Mouse (Mus musculus): Measurements from ENCODE around the gene Tmem259. TPM values are rescaled to one million over a fixed set of nuclear protein-coding genes. Genes with fewer than 3 reads are reported as not detected.

Gene Tmem259
- polyA plus RNA-seq, 1 experiment from 2014 or later, result 20.3 TPM

GRCm38 (mm10) chr10:79933145-79933679 is 50.9 kb downstream of the Tmem259 start:
- Histone ChIP-seq H3K4me3 (ENCODE audit: control insufficient read depth in 1 of 2, insufficient read depth in 1 of 2, low read depth in 1 of 2, low read length in 2 of 2) (no peak overlapping the region), H3K9ac (ENCODE audit: low read length) (peak overlapping the region; percentile 13; the same call in 1 of the 2 replicates), H3K36me3 (ENCODE audit: control insufficient read depth, insufficient read depth, low read length) (peaks cover 41% of the 10 kb centered on the region), H3K4me1 (ENCODE audit: control insufficient read depth in 2 of 2, insufficient read depth in 2 of 2, low read length in 2 of 2) (peaks cover 44 to 74% of the 10 kb centered on the region in 2 experiments), H3K27ac (replicated peaks in 1 of 2; ENCODE audit: control insufficient read depth in 1 of 2, insufficient read depth in 1 of 2, low read depth in 2 of 2, low read length in 2 of 2) (peak overlapping the region; percentile 6 to 31; a peak in 2 of 4 replicates), H3K9me3 (ENCODE audit: control insufficient read depth, low read length) (no peaks in the 10 kb centered on the region), H3K27me3 (ENCODE audit: control insufficient read depth, insufficient read depth, low read length) (no peaks in the 10 kb centered on the region), H3K4me2 (ENCODE audit: low read length) (no peak overlapping the region)
- ATAC-seq (ENCODE audit: insufficient number of reproducible peaks, insufficient read depth, low FRiP score, low read depth), result no peak
- 50% methylated on average over 9 of the region's 9 CpGs for WGBS

DNA sequence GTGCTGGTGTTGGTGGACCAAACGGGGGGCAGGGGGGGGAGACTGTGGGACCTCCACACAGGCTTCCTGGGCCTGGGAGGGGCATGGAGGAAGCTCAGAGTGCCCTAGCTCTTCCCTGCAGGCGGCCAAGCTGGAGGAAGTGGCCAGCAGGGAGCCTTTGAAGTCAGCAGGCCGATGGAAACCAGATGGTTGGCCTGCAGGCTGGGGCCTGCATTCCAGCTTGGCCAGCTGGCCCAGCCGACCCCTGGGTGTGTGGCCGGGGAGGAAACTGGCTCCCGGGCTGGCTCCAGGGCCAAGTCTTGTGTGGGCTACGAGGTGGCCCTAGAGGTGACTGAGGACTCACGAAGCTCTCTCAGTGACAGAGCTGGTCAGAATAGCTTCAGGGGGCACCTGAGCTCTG is 51.4 kb downstream of the Tmem259 start:
- Histone ChIP-seq H3K4me1 (ENCODE audit: control insufficient read depth in 2 of 2, insufficient read depth in 2 of 2, low read length in 2 of 2) (peaks cover 44 to 70% of the 10 kb centered on the region in 2 experiments), H3K36me3 (ENCODE audit: control insufficient read depth, insufficient read depth, low read length) (peaks cover 37% of the 10 kb centered on the region), H3K9me3 (ENCODE audit: control insufficient read depth, low read length) (no peaks in the 10 kb centered on the region), H3K4me3 (ENCODE audit: control insufficient read depth in 1 of 2, insufficient read depth in 1 of 2, low read depth in 1 of 2, low read length in 2 of 2) (no peak overlapping the region), H3K9ac (ENCODE audit: low read length) (peak overlapping the region; percentile 13; the same call in 1 of the 2 replicates), H3K27me3 (ENCODE audit: control insufficient read depth, insufficient read depth, low read length) (no peaks in the 10 kb centered on the region), H3K27ac (replicated peaks in 1 of 2; ENCODE audit: control insufficient read depth in 1 of 2, insufficient read depth in 1 of 2, low read depth in 2 of 2, low read length in 2 of 2) (peak overlapping the region; percentile 6 to 31; a peak in 2 of 4 replicates), H3K4me2 (ENCODE audit: low read length) (no peak overlapping the region)
- 10% methylated on average over 8 of the region's 8 CpGs for WGBS
- no peak for ATAC-seq (ENCODE audit: insufficient number of reproducible peaks, insufficient read depth, low FRiP score, low read depth)

DNA sequence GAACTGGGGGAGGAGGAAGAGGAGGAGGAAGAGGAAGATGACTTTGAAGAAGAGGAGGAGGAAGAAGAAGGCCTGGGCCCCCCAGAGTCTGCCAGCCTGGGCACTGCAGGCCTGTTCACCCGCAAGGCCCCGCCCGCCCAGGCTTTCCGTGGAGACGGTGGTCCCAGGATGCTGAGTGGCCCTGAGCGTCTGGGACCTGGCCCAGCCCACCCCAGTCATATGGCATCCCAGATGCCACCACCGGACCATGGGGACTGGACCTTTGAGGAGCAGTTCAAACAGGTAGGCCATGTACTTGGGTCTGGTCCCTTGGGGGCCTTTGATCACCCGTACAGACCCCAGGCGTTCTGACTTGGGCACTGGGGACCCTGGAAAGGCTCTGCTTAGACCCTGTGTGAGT is 52.3 kb downstream of the Tmem259 start:
- peaks cover 37 to 60% of the 10 kb centered on the region in 2 experiments for H3K4me1 ChIP-seq (ENCODE audit: control insufficient read depth in 2 of 2, insufficient read depth in 2 of 2, low read length in 2 of 2)
- H3K27me3 ChIP-seq (ENCODE audit: control insufficient read depth, insufficient read depth, low read length), result no peaks in the 10 kb centered on the region
- no peak for ATAC-seq (ENCODE audit: insufficient number of reproducible peaks, insufficient read depth, low FRiP score, low read depth)
- H3K4me2 ChIP-seq (ENCODE audit: low read length), result no peak overlapping the region
- peaks cover 37% of the 10 kb centered on the region for H3K36me3 ChIP-seq (ENCODE audit: control insufficient read depth, insufficient read depth, low read length)
- peak overlapping the region; percentile 13; the same call in 1 of the 2 replicates for H3K9ac ChIP-seq (ENCODE audit: low read length)
- 83% methylated on average over 9 of the region's 9 CpGs for WGBS
- H3K4me3 ChIP-seq (ENCODE audit: control insufficient read depth in 1 of 2, insufficient read depth in 1 of 2, low read depth in 1 of 2, low read length in 2 of 2), result no peak overlapping the region
- no peak overlapping the region for H3K27ac ChIP-seq (replicated peaks in 1 of 2; ENCODE audit: control insufficient read depth in 1 of 2, insufficient read depth in 1 of 2, low read depth in 2 of 2, low read length in 2 of 2)
- no peaks in the 10 kb centered on the region for H3K9me3 ChIP-seq (ENCODE audit: control insufficient read depth, low read length)

DNA sequence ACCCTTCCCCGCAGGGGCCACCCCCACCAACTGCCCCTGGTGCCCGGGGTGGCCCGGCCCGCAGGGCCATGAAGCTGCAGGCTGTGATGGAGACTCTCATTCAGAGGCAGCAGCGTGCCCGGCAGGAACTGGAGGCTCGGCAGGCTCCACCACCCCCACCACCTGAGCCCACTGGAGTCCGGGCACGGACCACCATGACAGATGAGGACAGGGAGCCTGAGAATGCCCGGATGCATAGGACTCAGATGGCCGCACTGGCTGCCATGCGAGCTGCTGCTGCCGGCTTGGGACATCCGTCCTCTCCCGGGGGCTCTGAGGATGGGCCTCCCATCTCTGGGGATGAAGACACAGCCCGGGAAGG is 53.3 kb downstream of the Tmem259 start:
- Histone ChIP-seq H3K36me3 (ENCODE audit: control insufficient read depth, insufficient read depth, low read length) (peaks cover 37% of the 10 kb centered on the region), H3K4me1 (ENCODE audit: control insufficient read depth in 2 of 2, insufficient read depth in 2 of 2, low read length in 2 of 2) (peaks cover 34 to 58% of the 10 kb centered on the region in 2 experiments), H3K9me3 (ENCODE audit: control insufficient read depth, low read length) (no peaks in the 10 kb centered on the region), H3K4me2 (ENCODE audit: low read length) (no peak overlapping the region), H3K9ac (ENCODE audit: low read length) (no peak overlapping the region), H3K27ac (replicated peaks in 1 of 2; ENCODE audit: control insufficient read depth in 1 of 2, insufficient read depth in 1 of 2, low read depth in 2 of 2, low read length in 2 of 2) (no peak overlapping the region), H3K27me3 (ENCODE audit: control insufficient read depth, insufficient read depth, low read length) (no peaks in the 10 kb centered on the region), H3K4me3 (ENCODE audit: control insufficient read depth in 1 of 2, insufficient read depth in 1 of 2, low read depth in 1 of 2, low read length in 2 of 2) (no peak overlapping the region)
- WGBS, result 94% methylated on average over 16 of the region's 16 CpGs
- no peak for ATAC-seq (ENCODE audit: insufficient number of reproducible peaks, insufficient read depth, low FRiP score, low read depth)

DNA sequence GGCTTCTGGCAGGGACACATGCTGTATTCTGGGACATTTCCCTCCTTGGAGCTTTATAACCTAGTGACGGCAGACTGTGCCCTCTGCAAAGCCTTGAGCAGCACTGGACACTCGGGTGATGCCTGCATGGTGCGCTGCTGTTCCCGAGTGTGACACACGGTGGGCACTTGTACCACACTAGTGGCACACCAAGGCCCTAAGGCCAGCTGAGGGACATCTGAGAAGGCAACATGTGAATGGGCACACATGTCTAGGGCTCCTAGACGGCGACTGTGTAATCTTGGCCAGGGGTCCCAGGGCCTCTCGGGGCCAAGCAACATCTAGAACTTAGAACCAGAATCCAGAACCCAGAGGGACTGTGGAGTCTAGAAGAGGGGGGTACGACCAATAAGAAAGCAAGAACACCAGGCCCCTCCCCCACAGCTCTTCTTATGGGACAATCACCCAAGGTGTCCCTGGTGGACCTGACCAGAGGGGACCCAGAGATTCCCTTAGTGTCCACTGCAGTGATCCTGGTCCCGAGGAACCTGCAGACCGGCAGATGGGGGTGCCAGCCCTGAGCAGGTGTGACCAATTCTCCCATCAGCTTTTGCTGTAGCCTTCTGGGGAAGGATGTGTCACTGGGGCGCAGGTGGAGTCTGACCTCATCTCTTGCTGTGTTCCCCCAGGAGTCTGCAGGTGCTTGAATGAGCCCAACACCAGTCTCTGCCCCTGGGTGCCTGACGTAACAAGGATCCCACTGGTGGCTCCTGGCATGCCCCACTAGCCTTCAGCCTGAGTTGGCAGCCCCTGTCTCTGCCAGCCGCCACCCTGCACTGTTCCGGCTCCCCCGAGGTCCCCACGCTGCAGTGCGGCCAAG is 53.9 kb downstream of the Tmem259 start:
- Histone ChIP-seq H3K36me3 (ENCODE audit: control insufficient read depth, insufficient read depth, low read length) (peaks cover 33% of the 10 kb centered on the region), H3K9me3 (ENCODE audit: control insufficient read depth, low read length) (no peaks in the 10 kb centered on the region), H3K9ac (ENCODE audit: low read length) (no peak overlapping the region), H3K27ac (replicated peaks in 1 of 2; ENCODE audit: control insufficient read depth in 1 of 2, insufficient read depth in 1 of 2, low read depth in 2 of 2, low read length in 2 of 2) (no peak overlapping the region), H3K4me2 (ENCODE audit: low read length) (no peak overlapping the region), H3K4me3 (ENCODE audit: control insufficient read depth in 1 of 2, insufficient read depth in 1 of 2, low read depth in 1 of 2, low read length in 2 of 2) (no peak overlapping the region), H3K4me1 (ENCODE audit: control insufficient read depth in 2 of 2, insufficient read depth in 2 of 2, low read length in 2 of 2) (peaks cover 32 to 57% of the 10 kb centered on the region in 2 experiments), H3K27me3 (ENCODE audit: control insufficient read depth, insufficient read depth, low read length) (no peaks in the 10 kb centered on the region)
- 87% methylated on average over 18 of the region's 18 CpGs for WGBS
- ATAC-seq (ENCODE audit: insufficient number of reproducible peaks, insufficient read depth, low FRiP score, low read depth), result no peak

DNA sequence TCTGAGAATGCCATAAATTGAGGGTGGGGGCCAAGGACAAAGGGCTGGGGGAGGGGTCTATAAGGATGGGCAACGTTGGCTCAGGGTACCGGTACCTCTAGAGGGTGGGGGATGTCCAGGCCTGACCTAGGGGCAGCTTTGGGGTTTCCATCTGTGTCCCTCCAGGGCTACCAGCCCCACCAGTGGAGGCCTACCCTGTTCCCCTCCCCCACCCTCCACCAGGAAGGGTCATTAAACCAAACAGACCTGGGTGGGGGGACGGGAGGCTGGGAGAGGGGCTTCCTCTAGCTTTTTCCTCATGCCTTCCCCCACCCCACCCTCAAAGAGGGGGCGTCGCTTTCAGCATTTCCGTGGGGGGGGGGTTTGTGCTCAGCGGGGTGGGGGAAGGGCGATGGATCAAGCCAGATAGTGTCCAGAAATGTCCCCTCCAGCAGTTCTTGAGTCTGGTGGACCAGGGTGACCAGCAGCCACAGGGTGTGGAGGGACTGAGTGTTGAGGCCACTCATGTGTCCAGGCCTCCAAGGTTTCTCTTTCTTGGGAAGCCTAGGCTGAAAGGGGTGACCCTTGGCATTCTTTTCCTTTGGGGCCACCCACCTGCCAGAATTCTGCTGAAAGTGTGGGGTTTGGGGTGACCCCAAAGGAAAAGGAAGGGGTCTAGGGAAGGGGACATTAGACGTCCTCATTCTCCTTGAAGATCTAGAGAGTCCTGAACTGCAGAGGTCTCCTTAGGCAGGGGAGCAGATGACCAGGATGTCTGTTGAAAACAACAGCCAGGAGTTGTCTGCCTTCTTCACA is 55.0 kb downstream of the Tmem259 start:
- Histone ChIP-seq H3K9me3 (ENCODE audit: control insufficient read depth, low read length) (no peaks in the 10 kb centered on the region), H3K36me3 (ENCODE audit: control insufficient read depth, insufficient read depth, low read length) (peaks cover 27% of the 10 kb centered on the region), H3K4me3 (ENCODE audit: control insufficient read depth in 1 of 2, insufficient read depth in 1 of 2, low read depth in 1 of 2, low read length in 2 of 2) (peak overlapping the region; percentile 89 to 93; a peak in 3 of 4 replicates), H3K27ac (replicated peaks in 1 of 2; ENCODE audit: control insufficient read depth in 1 of 2, insufficient read depth in 1 of 2, low read depth in 2 of 2, low read length in 2 of 2) (peak overlapping the region in 1 of 2 experiments; percentile 94; a peak in 2 of 4 replicates), H3K27me3 (ENCODE audit: control insufficient read depth, insufficient read depth, low read length) (no peaks in the 10 kb centered on the region), H3K9ac (ENCODE audit: low read length) (peak overlapping the region; percentile 95; the same call in 1 of the 2 replicates), H3K4me2 (ENCODE audit: low read length) (peak overlapping the region; percentile 83), H3K4me1 (ENCODE audit: control insufficient read depth in 2 of 2, insufficient read depth in 2 of 2, low read length in 2 of 2) (peaks cover 29 to 51% of the 10 kb centered on the region in 2 experiments)
- no peak for ATAC-seq (ENCODE audit: insufficient number of reproducible peaks, insufficient read depth, low FRiP score, low read depth)
- WGBS, result 20% methylated on average over 9 of the region's 9 CpGs

- ATAC-seq (ENCODE audit: insufficient number of reproducible peaks, insufficient read depth, low FRiP score, low read depth), result no peak
- under 1% methylated on average over 29 of the region's 29 CpGs for WGBS
- Histone ChIP-seq H3K4me2 (ENCODE audit: low read length) (peak overlapping the region; percentile 83), H3K4me3 (ENCODE audit: control insufficient read depth in 1 of 2, insufficient read depth in 1 of 2, low read depth in 1 of 2, low read length in 2 of 2) (peak overlapping the region; percentile 89 to 93), H3K27me3 (ENCODE audit: control insufficient read depth, insufficient read depth, low read length) (peaks cover 3% of the 10 kb centered on the region; the same call in 1 of the 2 replicates), H3K27ac (replicated peaks in 1 of 2; ENCODE audit: control insufficient read depth in 1 of 2, insufficient read depth in 1 of 2, low read depth in 2 of 2, low read length in 2 of 2) (peak overlapping the region; percentile 88 to 94), H3K9me3 (ENCODE audit: control insufficient read depth, low read length) (no peaks in the 10 kb centered on the region), H3K36me3 (ENCODE audit: control insufficient read depth, insufficient read depth, low read length) (peaks cover 19% of the 10 kb centered on the region), H3K4me1 (ENCODE audit: control insufficient read depth in 2 of 2, insufficient read depth in 2 of 2, low read length in 2 of 2) (peaks cover 20 to 42% of the 10 kb centered on the region in 2 experiments), H3K9ac (ENCODE audit: low read length) (peak overlapping the region; percentile 95)
These were observed 56.0 kb downstream of the Tmem259 start for GRCm38 (mm10) chr10:79928030-79928694.

Measured in heart, embryonic 14.5 days (tissue).